Comparison of ENCODE assay signal across 8 mouse cellular contexts in the genomic region with DNA sequence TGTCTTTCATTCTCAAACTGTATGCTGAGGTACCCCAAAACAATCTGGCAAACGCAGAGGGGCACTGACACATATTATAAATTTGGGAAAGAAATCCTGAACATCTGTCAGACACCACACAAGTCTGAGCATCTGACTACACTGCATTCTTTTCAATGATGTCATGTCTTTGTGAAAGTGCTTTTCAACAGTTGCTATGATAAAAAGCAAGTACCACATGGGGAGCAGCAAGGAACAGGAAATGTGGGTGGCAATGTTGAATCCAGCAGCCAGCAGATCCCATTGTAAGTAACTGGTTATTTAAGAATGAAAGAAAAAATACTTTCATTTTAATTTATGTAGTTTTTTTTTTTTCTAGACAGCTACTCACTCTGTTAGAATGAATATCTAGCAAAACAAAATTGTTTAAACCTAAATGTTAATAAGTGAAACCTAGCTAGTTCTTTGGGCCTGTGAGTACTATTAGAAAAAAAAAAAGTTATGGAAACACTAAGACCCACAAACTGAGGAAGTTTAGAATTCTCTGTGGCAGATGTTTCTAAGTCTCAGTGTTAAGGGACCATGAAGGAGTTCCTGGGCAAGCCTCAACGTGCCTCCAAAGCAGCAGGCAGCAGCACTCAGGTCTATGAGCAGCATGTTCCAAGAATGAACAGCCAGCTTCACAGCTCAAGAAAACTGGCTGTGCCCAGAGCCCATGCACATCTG.
DNase-seq lines count a peak whose midpoint lies in the region; ATAC-seq lines count a peak whose summit lies in the region.

No protein-coding gene starts in this region.

- intact Hi-C loops in heart, postnatal 36 days (cut with DNase I): no loop called here

- 33% methylated on average over 2 of the region's 2 CpGs for WGBS in hindbrain, embryonic 16.5 days
- WGBS in stomach, embryonic 15.5 days: 40% methylated on average over 2 of the region's 2 CpGs

- no peaks in the 10 kb centered on the region for H3K27me3 ChIP-seq in hindbrain, embryonic 16.5 days (replicated peaks; ENCODE audit: control insufficient read depth, insufficient read depth, low read length)
- no peaks in the 10 kb centered on the region for H3K27me3 ChIP-seq in stomach, embryonic 15.5 days (replicated peaks)

- no peaks in the 10 kb centered on the region for H3K9me3 ChIP-seq in hindbrain, embryonic 16.5 days (ENCODE audit: control insufficient read depth, low read length)
- no peaks in the 10 kb centered on the region for H3K9me3 ChIP-seq in stomach, embryonic 15.5 days

- no peak for ATAC-seq in hindbrain, embryonic 16.5 days
- ATAC-seq in stomach, embryonic 15.5 days (ENCODE audit: insufficient read depth, low FRiP score, low read depth): no peak

- no peaks in the 10 kb centered on the region for H3K36me3 ChIP-seq in hindbrain, embryonic 16.5 days (ENCODE audit: control insufficient read depth, insufficient read depth, low read length)
- H3K36me3 ChIP-seq in stomach, embryonic 15.5 days: no peaks in the 10 kb centered on the region

- no peak overlapping the region for H3K4me3 ChIP-seq in hindbrain, embryonic 16.5 days (ENCODE audit: low read length)
- no peak overlapping the region for H3K4me3 ChIP-seq in stomach, embryonic 15.5 days (replicated peaks)

- H3K27ac ChIP-seq in hindbrain, embryonic 16.5 days (ENCODE audit: low read depth, low read length): peak overlapping the region; percentile 33; the same call in 1 of the 2 replicates
- H3K27ac ChIP-seq in stomach, embryonic 15.5 days: peak overlapping the region; percentile 69

- peak; percentile 86 for DNase-seq in heart, adult 11 months
- no peak for DNase-seq in heart, postnatal 36 days
- DNase-seq in lung, postnatal 10 days: peak; percentile 38
- DNase-seq in lung, adult 18-20 months: no peak
- DNase-seq in right cerebral cortex, postnatal 10 days (ENCODE audit: low spot score in 2 of 2): no peak
- DNase-seq in spleen, postnatal 36 days (ENCODE audit: low spot score in 2 of 2): no peak

- H3K9ac ChIP-seq in hindbrain, embryonic 16.5 days (ENCODE audit: low read depth, low read length): no peak overlapping the region
- H3K9ac ChIP-seq in stomach, embryonic 15.5 days: no peak overlapping the region

- H3K4me1 ChIP-seq in hindbrain, embryonic 16.5 days (ENCODE audit: control insufficient read depth, insufficient read depth, low read depth, low read length): peaks cover 12% of the 10 kb centered on the region
- peaks cover 34% of the 10 kb centered on the region for H3K4me1 ChIP-seq in stomach, embryonic 15.5 days

- no peak overlapping the region for H3K4me2 ChIP-seq in hindbrain, embryonic 16.5 days (ENCODE audit: low read length)
- no peak overlapping the region for H3K4me2 ChIP-seq in stomach, embryonic 15.5 days

Comparison
In these comparisons a context has a peak if more than half of its experiments do, and no peak if none do; other contexts are left out.
1. DNase-seq: peak in heart, adult 11 months (single experiment) and lung, postnatal 10 days (single experiment); none in heart, postnatal 36 days (0 of 2), lung, adult 18-20 months (0 of 2), right cerebral cortex, postnatal 10 days (0 of 2) and spleen, postnatal 36 days (0 of 2).